Mouse (Mus musculus): ENCODE results near the gene Pard3. TPM values are rescaled to one million over a fixed set of nuclear protein-coding genes. Genes with fewer than 3 reads are reported as not detected.

Gene Pard3
- total and polyA plus RNA-seq, 2 experiments from 2014 or later, result 11.9 to 29.7 TPM

- no peak for ATAC-seq (ENCODE audit: low FRiP score)
- DNase-seq (ENCODE audit: low spot score), result no peak
- no peaks in the 10 kb centered on the region for H3K36me3 ChIP-seq (ENCODE audit: insufficient read depth, low read length)
- H3K9ac ChIP-seq (replicated peaks; ENCODE audit: low read length, poor library complexity, severe bottlenecking), result no peak overlapping the region
- no peaks in the 10 kb centered on the region for H3K9me3 ChIP-seq (ENCODE audit: low read length)
- H3K4me3 ChIP-seq (ENCODE audit: low read depth, low read length), result no peak overlapping the region
- 100% methylated on average over 1 of the region's 1 CpGs for WGBS
- no peaks in the 10 kb centered on the region for H3K27me3 ChIP-seq (ENCODE audit: insufficient read depth, low read length)
- no peak for TF ChIP-seq CTCF (IDR thresholded peaks at IDR 0.05)
- H3K27ac ChIP-seq (ENCODE audit: low read depth, low read length), result no peak overlapping the region
- no peak overlapping the region for H3K4me2 ChIP-seq (ENCODE audit: low read depth, low read length, poor library complexity, severe bottlenecking)
- H3K4me1 ChIP-seq (ENCODE audit: insufficient read depth, low read length), result no peaks in the 10 kb centered on the region
Observed at GRCm38 (mm10) chr8:127570527-127570926, 506.8 kb downstream of the Pard3 start.

GRCm38 (mm10) chr8:127572493-127572892 lies 508.8 kb downstream of the Pard3 start:
- Histone ChIP-seq H3K27ac (ENCODE audit: low read depth, low read length) (no peak overlapping the region), H3K27me3 (ENCODE audit: insufficient read depth, low read length) (no peaks in the 10 kb centered on the region), H3K9ac (replicated peaks; ENCODE audit: low read length, poor library complexity, severe bottlenecking) (no peak overlapping the region), H3K4me1 (ENCODE audit: insufficient read depth, low read length) (no peaks in the 10 kb centered on the region), H3K4me3 (ENCODE audit: low read depth, low read length) (no peak overlapping the region), H3K9me3 (ENCODE audit: low read length) (no peaks in the 10 kb centered on the region), H3K4me2 (ENCODE audit: low read depth, low read length, poor library complexity, severe bottlenecking) (no peak overlapping the region), H3K36me3 (ENCODE audit: insufficient read depth, low read length) (no peaks in the 10 kb centered on the region)
- WGBS, result 80% methylated on average over 4 of the region's 4 CpGs
- ATAC-seq (ENCODE audit: low FRiP score), result no peak
- DNase-seq (ENCODE audit: low spot score), result no peak
- TF ChIP-seq CTCF (IDR thresholded peaks at IDR 0.05), result no peak

- TF ChIP-seq CTCF (IDR thresholded peaks at IDR 0.05), result no peak
- no peaks in the 10 kb centered on the region for H3K36me3 ChIP-seq (ENCODE audit: insufficient read depth, low read length)
- DNase-seq (ENCODE audit: low spot score), result no peak
- no peak overlapping the region for H3K27ac ChIP-seq (ENCODE audit: low read depth, low read length)
- H3K9ac ChIP-seq (replicated peaks; ENCODE audit: low read length, poor library complexity, severe bottlenecking), result no peak overlapping the region
- WGBS, result 94% methylated on average over 4 of the region's 4 CpGs
- no peaks in the 10 kb centered on the region for H3K4me1 ChIP-seq (ENCODE audit: insufficient read depth, low read length)
- no peak for ATAC-seq (ENCODE audit: low FRiP score)
- no peaks in the 10 kb centered on the region for H3K9me3 ChIP-seq (ENCODE audit: low read length)
- no peak overlapping the region for H3K4me3 ChIP-seq (ENCODE audit: low read depth, low read length)
- no peaks in the 10 kb centered on the region for H3K27me3 ChIP-seq (ENCODE audit: insufficient read depth, low read length)
- H3K4me2 ChIP-seq (ENCODE audit: low read depth, low read length, poor library complexity, severe bottlenecking), result no peak overlapping the region
Observed at GRCm38 (mm10) chr8:127576657-127577056, 513.0 kb downstream of the Pard3 start.

GRCm38 (mm10) chr8:127577656-127578055 lies 514.0 kb downstream of the Pard3 start:
- H3K27me3 ChIP-seq (ENCODE audit: insufficient read depth, low read length), result no peaks in the 10 kb centered on the region
- H3K27ac ChIP-seq (ENCODE audit: low read depth, low read length), result no peak overlapping the region
- H3K4me2 ChIP-seq (ENCODE audit: low read depth, low read length, poor library complexity, severe bottlenecking), result no peak overlapping the region
- H3K9ac ChIP-seq (replicated peaks; ENCODE audit: low read length, poor library complexity, severe bottlenecking), result no peak overlapping the region
- 42% methylated on average over 6 of the region's 6 CpGs for WGBS
- H3K9me3 ChIP-seq (ENCODE audit: low read length), result no peaks in the 10 kb centered on the region
- DNase-seq (ENCODE audit: low spot score) (peak; percentile 48), ATAC-seq (ENCODE audit: low FRiP score) (no peak)
- no peaks in the 10 kb centered on the region for H3K4me1 ChIP-seq (ENCODE audit: insufficient read depth, low read length)
- no peak for TF ChIP-seq CTCF (IDR thresholded peaks at IDR 0.05)
- H3K4me3 ChIP-seq (ENCODE audit: low read depth, low read length), result no peak overlapping the region
- H3K36me3 ChIP-seq (ENCODE audit: insufficient read depth, low read length), result no peaks in the 10 kb centered on the region

GRCm38 (mm10) chr8:127579436-127579835 lies 515.7 kb downstream of the Pard3 start:
- no peak overlapping the region for H3K27ac ChIP-seq (ENCODE audit: low read depth, low read length)
- 89% methylated on average over 9 of the region's 9 CpGs for WGBS

GRCm38 (mm10) chr8:127583429-127583828 lies 519.7 kb downstream of the Pard3 start:
- Histone ChIP-seq H3K4me1 (ENCODE audit: insufficient read depth, low read length) (no peaks in the 10 kb centered on the region), H3K9ac (replicated peaks; ENCODE audit: low read length, poor library complexity, severe bottlenecking) (no peak overlapping the region), H3K4me3 (ENCODE audit: low read depth, low read length) (no peak overlapping the region), H3K27me3 (ENCODE audit: insufficient read depth, low read length) (no peaks in the 10 kb centered on the region), H3K9me3 (ENCODE audit: low read length) (no peaks in the 10 kb centered on the region), H3K4me2 (ENCODE audit: low read depth, low read length, poor library complexity, severe bottlenecking) (no peak overlapping the region), H3K27ac (ENCODE audit: low read depth, low read length) (no peak overlapping the region), H3K36me3 (ENCODE audit: insufficient read depth, low read length) (no peaks in the 10 kb centered on the region)
- WGBS, result 84% methylated on average over 2 of the region's 2 CpGs
- DNase-seq (ENCODE audit: low spot score) (no peak), ATAC-seq (ENCODE audit: low FRiP score) (no peak)
- no peak for TF ChIP-seq CTCF (IDR thresholded peaks at IDR 0.05)

More at GRCm38 (mm10) chr8:127579436-127579835, 515.7 kb downstream of the Pard3 start:
- H3K9ac ChIP-seq (replicated peaks; ENCODE audit: low read length, poor library complexity, severe bottlenecking), result no peak overlapping the region
- no peaks in the 10 kb centered on the region for H3K9me3 ChIP-seq (ENCODE audit: low read length)
- no peak overlapping the region for H3K4me3 ChIP-seq (ENCODE audit: low read depth, low read length)
- DNase-seq (ENCODE audit: low spot score), result no peak
- no peak for TF ChIP-seq CTCF (IDR thresholded peaks at IDR 0.05)
- no peak for ATAC-seq (ENCODE audit: low FRiP score)
- no peak overlapping the region for H3K4me2 ChIP-seq (ENCODE audit: low read depth, low read length, poor library complexity, severe bottlenecking)
- no peaks in the 10 kb centered on the region for H3K36me3 ChIP-seq (ENCODE audit: insufficient read depth, low read length)
- no peaks in the 10 kb centered on the region for H3K27me3 ChIP-seq (ENCODE audit: insufficient read depth, low read length)
- H3K4me1 ChIP-seq (ENCODE audit: insufficient read depth, low read length), result no peaks in the 10 kb centered on the region

All from midbrain, postnatal 0 days (tissue).